ENCODE assay signal across 19 mouse cellular contexts in the genomic region with DNA sequence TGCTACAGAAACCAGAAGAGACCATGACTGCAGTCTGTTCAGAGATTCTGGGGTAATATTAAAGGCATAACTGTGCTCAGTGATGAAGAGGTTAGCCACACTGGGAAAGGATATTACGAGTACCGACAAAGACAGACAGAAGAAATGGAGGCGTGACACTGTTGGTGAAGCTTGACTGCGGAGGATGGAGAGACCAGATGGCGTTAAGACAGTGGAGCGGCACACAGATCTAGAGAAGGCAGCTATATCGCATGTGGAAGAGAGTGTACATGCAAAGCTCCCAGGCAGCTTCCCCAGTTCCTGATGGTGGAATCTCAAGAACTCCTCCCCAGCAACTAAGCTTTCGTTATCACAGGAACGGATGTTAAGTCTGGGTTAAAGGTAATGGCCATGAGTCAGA.
DNase-seq lines count a peak whose midpoint lies in the region; ATAC-seq lines count a peak whose summit lies in the region.
"Had no signal": no experiment of that assay in that cellular context is flagged by ENCODE, and none has a peak within 500 bp of the region (broad histone marks: within the 10 kb centered on the region; RNA-seq: fewer than 3 reads in every experiment).

No protein-coding gene starts in this region.

- no peak overlapping the region for H3K4me3 ChIP-seq in heart, embryonic 12.5 days
- H3K4me3 ChIP-seq: erythroblast, embryonic 14.5 days; heart, embryonic 13.5 days; kidney, embryonic 15.5 days; limb, embryonic 15.5 days had no signal

- H3K36me3 ChIP-seq in heart, embryonic 12.5 days, result 0 out of 2 replicates have a peak, but pooled peaks cover 3% of the 10 kb centered on the region
- H3K36me3 ChIP-seq: kidney, embryonic 15.5 days; limb, embryonic 15.5 days had no signal

- no peak overlapping the region for H3K9ac ChIP-seq in heart, embryonic 12.5 days
- H3K9ac ChIP-seq: heart, embryonic 13.5 days; kidney, embryonic 15.5 days; limb, embryonic 15.5 days had no signal

- WGBS in heart, embryonic 12.5 days, result 65% methylated on average over 9 of the region's 9 CpGs

- H3K9me3 ChIP-seq in heart, embryonic 12.5 days (replicated peaks), result no peaks in the 10 kb centered on the region
- H3K9me3 ChIP-seq: heart, embryonic 13.5 days; kidney, embryonic 15.5 days; limb, embryonic 15.5 days had no signal

- no peak for DNase-seq in heart, adult 9 months (ENCODE audit: low spot score in 2 of 2)
- peak; percentile 84 for DNase-seq in right cerebral cortex, adult 18-20 months
- DNase-seq in right cerebral cortex, postnatal 14 days, result no peak
- peak; percentile 59 to 76 for DNase-seq in left cerebral cortex, adult 18-20 months (ENCODE audit: low spot score in 2 of 2)
- DNase-seq in right cerebral cortex, postnatal 36 days (ENCODE audit: low spot score in 2 of 2), result peak; percentile 52 to 79
- DNase-seq in spleen, postnatal 36 days (ENCODE audit: low spot score in 2 of 2), result no peak
- no peak for DNase-seq in cerebellum, postnatal 10 days
- DNase-seq: cerebellum, adult 11 months; cerebellum, postnatal 36 days; gastrocnemius, postnatal 25 days; heart, postnatal 4 days; lung, postnatal 10 days had no signal

- H3K27me3 ChIP-seq in heart, embryonic 12.5 days (replicated peaks), result no peaks in the 10 kb centered on the region
- H3K27me3 ChIP-seq: heart, embryonic 13.5 days; kidney, embryonic 15.5 days; limb, embryonic 15.5 days had no signal

- no peak for ATAC-seq in heart, embryonic 12.5 days (ENCODE audit: insufficient number of reproducible peaks, low FRiP score)
- ATAC-seq: forebrain, embryonic 16.5 days; midbrain, embryonic 16.5 days had no signal

- no peak overlapping the region for H3K4me2 ChIP-seq in heart, embryonic 12.5 days
- H3K4me2 ChIP-seq: heart, embryonic 13.5 days; kidney, embryonic 15.5 days; limb, embryonic 15.5 days had no signal

- H3K4me1 ChIP-seq in heart, embryonic 12.5 days (replicated peaks), result peaks cover 22% of the 10 kb centered on the region
- H3K4me1 ChIP-seq: kidney, embryonic 15.5 days had no signal

- H3K27ac ChIP-seq in heart, embryonic 12.5 days (ENCODE audit: poor library complexity, severe bottlenecking), result peak overlapping the region; percentile 8; the same call in 1 of the 2 replicates
- H3K27ac ChIP-seq: heart, embryonic 13.5 days; kidney, embryonic 15.5 days; limb, embryonic 15.5 days had no signal

Comparison
In these comparisons a context has a peak if more than half of its experiments do, and no peak if none do; other contexts are left out.
1. DNase-seq: peak in right cerebral cortex, adult 18-20 months (single experiment), left cerebral cortex, adult 18-20 months (2 of 2) and right cerebral cortex, postnatal 36 days (2 of 2); none in heart, adult 9 months (0 of 2), right cerebral cortex, postnatal 14 days (single experiment), spleen, postnatal 36 days (0 of 2) and cerebellum, postnatal 10 days (0 of 2).